ENCODE assay signal across 23 mouse cellular contexts in genomic region chr2:50096336-50096735, GRCm38 (mm10). TPM values are rescaled to one million over a fixed set of nuclear protein-coding genes. Genes with fewer than 3 reads are reported as not detected.
DNase-seq lines count a peak whose midpoint lies in the region; ATAC-seq and TF ChIP-seq lines count a peak whose summit lies in the region.
"Had no signal": no experiment of that assay in that cellular context is flagged by ENCODE, and none has a peak within 500 bp of the region (broad histone marks: within the 10 kb centered on the region; RNA-seq: fewer than 3 reads in every experiment).

No protein-coding gene starts in this region.

- no peak overlapping the region for H3K4me2 ChIP-seq in forebrain, embryonic 13.5 days
- no peak overlapping the region for H3K4me2 ChIP-seq in forebrain, embryonic 11.5 days (ENCODE audit: low read depth, low read length, severe bottlenecking)
- H3K4me2 ChIP-seq in limb, embryonic 14.5 days (replicated peaks; ENCODE audit: low read depth, low read length, severe bottlenecking), result no peak overlapping the region
- H3K4me2 ChIP-seq in myocyte (ENCODE audit: low read depth), result no peak overlapping the region
- H3K4me2 ChIP-seq: embryonic facial prominence, embryonic 15.5 days; liver, embryonic 12.5 days; lung, embryonic 15.5 days; midbrain, embryonic 12.5 days had no signal

- H3K9ac ChIP-seq in forebrain, embryonic 13.5 days, result no peak overlapping the region
- no peak overlapping the region for H3K9ac ChIP-seq in forebrain, embryonic 11.5 days (ENCODE audit: low read length)
- no peak overlapping the region for H3K9ac ChIP-seq in limb, embryonic 14.5 days (ENCODE audit: low read depth, low read length, severe bottlenecking)
- H3K9ac ChIP-seq: embryonic facial prominence, embryonic 15.5 days; liver, embryonic 12.5 days; lung, embryonic 15.5 days; midbrain, embryonic 12.5 days had no signal

- no peak for DNase-seq in forebrain, embryonic 11.5 days (ENCODE audit: low spot score)
- DNase-seq in limb, embryonic 14.5 days (ENCODE audit: low spot score), result no peak
- DNase-seq in limb, embryonic 10.5 days (ENCODE audit: low spot score), result no peak
- peak; percentile 61 for DNase-seq in retina, postnatal 1 day
- DNase-seq in retina, embryonic 14.5 days (ENCODE audit: low spot score), result no peak
- no peak for DNase-seq in layer of hippocampus, postnatal 14 days (ENCODE audit: low spot score in 2 of 2)
- DNase-seq: B cell, adult 2 months; cerebellum, adult 2 months; gastrocnemius, postnatal 36 days; kidney, adult 2 months; kidney, postnatal 10 days; lung, postnatal 4 days; right cerebral cortex, postnatal 14 days; spleen, adult 18-20 months; thymus, postnatal 36 days had no signal

- no peaks in the 10 kb centered on the region for H3K36me3 ChIP-seq in forebrain, embryonic 13.5 days (ENCODE audit: poor library complexity, severe bottlenecking)
- no peaks in the 10 kb centered on the region for H3K36me3 ChIP-seq in forebrain, embryonic 11.5 days (ENCODE audit: control insufficient read depth, insufficient read depth, low read length)
- H3K36me3 ChIP-seq in limb, embryonic 14.5 days (ENCODE audit: control insufficient read depth, insufficient read depth, low read length), result no peaks in the 10 kb centered on the region
- no peaks in the 10 kb centered on the region for H3K36me3 ChIP-seq in limb, embryonic 10.5 days
- H3K36me3 ChIP-seq in myocyte (ENCODE audit: control insufficient read depth, insufficient read depth), result no peaks in the 10 kb centered on the region
- H3K36me3 ChIP-seq: embryonic facial prominence, embryonic 15.5 days; heart, embryonic 10.5 days; liver, embryonic 12.5 days; lung, embryonic 15.5 days; midbrain, embryonic 12.5 days had no signal

- no peak overlapping the region for H3ac ChIP-seq in myocyte (ENCODE audit: control insufficient read depth, insufficient read length)

- peaks cover 5% of the 10 kb centered on the region for H3K79me2 ChIP-seq in myocyte (ENCODE audit: control insufficient read depth, insufficient read depth)

- no peak overlapping the region for H3K27ac ChIP-seq in forebrain, embryonic 13.5 days
- no peak overlapping the region for H3K27ac ChIP-seq in forebrain, embryonic 11.5 days (ENCODE audit: low read depth, low read length)
- H3K27ac ChIP-seq in limb, embryonic 14.5 days (replicated peaks; ENCODE audit: low read depth, low read length), result no peak overlapping the region
- H3K27ac ChIP-seq in limb, embryonic 10.5 days, result no peak overlapping the region
- H3K27ac ChIP-seq: embryonic facial prominence, embryonic 15.5 days; heart, embryonic 10.5 days; layer of hippocampus, adult 2 months; liver, embryonic 12.5 days; lung, embryonic 15.5 days; midbrain, embryonic 12.5 days had no signal

- H3K4me3 ChIP-seq in forebrain, embryonic 13.5 days, result no peak overlapping the region
- H3K4me3 ChIP-seq in forebrain, embryonic 11.5 days (ENCODE audit: low read depth, low read length), result no peak overlapping the region
- H3K4me3 ChIP-seq in limb, embryonic 14.5 days (replicated peaks; ENCODE audit: low read length), result no peak overlapping the region
- H3K4me3 ChIP-seq in limb, embryonic 10.5 days, result no peak overlapping the region
- H3K4me3 ChIP-seq in myocyte, result no peak overlapping the region
- H3K4me3 ChIP-seq: embryonic facial prominence, embryonic 15.5 days; heart, embryonic 10.5 days; layer of hippocampus, adult 2 months; liver, embryonic 12.5 days; lung, embryonic 15.5 days; midbrain, embryonic 12.5 days had no signal

- peaks cover 38% of the 10 kb centered on the region for H3K4me1 ChIP-seq in forebrain, embryonic 13.5 days
- H3K4me1 ChIP-seq in forebrain, embryonic 11.5 days (replicated peaks; ENCODE audit: control insufficient read depth, insufficient read depth, low read length), result peaks cover 6% of the 10 kb centered on the region; the same call in 1 of the 2 replicates
- H3K4me1 ChIP-seq in limb, embryonic 14.5 days (ENCODE audit: control insufficient read depth, insufficient read depth, low read length), result no peaks in the 10 kb centered on the region
- H3K4me1 ChIP-seq in limb, embryonic 10.5 days, result peaks cover 4% of the 10 kb centered on the region

- H3K9me3 ChIP-seq in forebrain, embryonic 13.5 days (replicated peaks), result no peaks in the 10 kb centered on the region
- H3K9me3 ChIP-seq in forebrain, embryonic 11.5 days (ENCODE audit: control insufficient read depth, low read length), result no peaks in the 10 kb centered on the region
- H3K9me3 ChIP-seq in limb, embryonic 14.5 days (ENCODE audit: control insufficient read depth, low read length), result no peaks in the 10 kb centered on the region
- H3K9me3 ChIP-seq in limb, embryonic 10.5 days (replicated peaks), result no peaks in the 10 kb centered on the region
- H3K9me3 ChIP-seq: embryonic facial prominence, embryonic 15.5 days; heart, embryonic 10.5 days; liver, embryonic 12.5 days; lung, embryonic 15.5 days; midbrain, embryonic 12.5 days had no signal

- no peaks in the 10 kb centered on the region for H3K27me3 ChIP-seq in forebrain, embryonic 13.5 days
- H3K27me3 ChIP-seq in forebrain, embryonic 11.5 days (ENCODE audit: control insufficient read depth, insufficient read depth, low read length), result no peaks in the 10 kb centered on the region
- H3K27me3 ChIP-seq in limb, embryonic 14.5 days (ENCODE audit: control insufficient read depth, insufficient read depth, low read length), result no peaks in the 10 kb centered on the region
- H3K27me3 ChIP-seq in limb, embryonic 10.5 days (ENCODE audit: low read depth, poor library complexity, severe bottlenecking), result no peaks in the 10 kb centered on the region
- H3K27me3 ChIP-seq in myocyte (ENCODE audit: control insufficient read depth, insufficient read depth, insufficient read length), result no peaks in the 10 kb centered on the region
- H3K27me3 ChIP-seq: embryonic facial prominence, embryonic 15.5 days; liver, embryonic 12.5 days; lung, embryonic 15.5 days; midbrain, embryonic 12.5 days had no signal

- TF ChIP-seq POLR2A in limb, embryonic 14.5 days (IDR thresholded peaks at IDR 0.05; ENCODE audit: borderline replicate concordance, extremely low read depth, insufficient read depth, insufficient read length), result no peak
- TF ChIP-seq POLR2A in myocyte (IDR thresholded peaks at IDR 0.05; ENCODE audit: insufficient read length, low read depth), result no peak

- peak; percentile 55 for ATAC-seq in forebrain, embryonic 13.5 days
- ATAC-seq in forebrain, embryonic 11.5 days (replicated peaks; ENCODE audit: low FRiP score), result no peak
- peak; percentile 37; the same call in 1 of the 2 replicates for ATAC-seq in limb, embryonic 14.5 days (ENCODE audit: low FRiP score, low read depth)
- ATAC-seq: liver, embryonic 12.5 days had no signal

- WGBS in forebrain, embryonic 13.5 days, result 51% methylated on average over 3 of the region's 3 CpGs
- 86% methylated on average over 3 of the region's 3 CpGs for WGBS in forebrain, embryonic 11.5 days
- WGBS in limb, embryonic 14.5 days, result 46% methylated on average over 3 of the region's 3 CpGs
- 95% methylated on average over 3 of the region's 3 CpGs for WGBS in limb, embryonic 10.5 days

TF ChIP-seq in myocyte, 11 proteins besides CTCF, POLR2A, EP300 and RAD21:
- TF ChIP-seq MYOD1 (IDR thresholded peaks at IDR 0.05; ENCODE audit: control insufficient read depth in 1 of 3, insufficient read length in 2 of 3, low read depth in 2 of 3) (peak in 2 of 3 experiments; percentile 32 to 51), MYOG (IDR thresholded peaks at IDR 0.05; ENCODE audit: control insufficient read depth in 1 of 3, insufficient read depth in 1 of 3, insufficient read length in 2 of 3, low read depth in 2 of 3) (peak in 1 of 3 experiments; percentile 16), SRF (IDR thresholded peaks at IDR 0.05; ENCODE audit: control insufficient read depth, insufficient read length, low read depth) (no peak), TCF3 (IDR thresholded peaks at IDR 0.05; ENCODE audit: insufficient read length, low read depth) (no peak)
TF ChIP-seq in myocyte: peak in this region for 2.

RNA-seq across cellular contexts. Expression of gene Lypd6, which starts 30.1 kb away (rescaled TPM):
- polyA plus RNA-seq in forebrain, embryonic 13.5 days (2015; fragmentation: Nextera tagmentation; extraction: Ambion mirVana), result 10.7 and 12.6 TPM in 2 replicates
- 10.3 and 13.3 TPM in 2 replicates for polyA plus RNA-seq in forebrain, embryonic 11.5 days (2014; fragmentation: Nextera tagmentation; extraction: Ambion mirVana)
- polyA plus RNA-seq in limb, embryonic 14.5 days (2012; rRNA removed), result 12.4 and 16.1 TPM in 2 replicates
- polyA plus RNA-seq in limb, embryonic 14.5 days (2014; fragmentation: Nextera tagmentation; extraction: Ambion mirVana), result 17.9 and 18.3 TPM in 2 replicates
- 4.6 and 5.8 TPM in 2 replicates for polyA plus RNA-seq in limb, embryonic 10.5 days (2016; fragmentation: Nextera tagmentation; extraction: Ambion mirVana)
- 3.9 TPM for polyA plus RNA-seq in myocyte (2012; fragmentation: generic; extraction: Trizol)
- 10 to 100 TPM; 18.2 to 21.2 TPM for total RNA-seq in layer of hippocampus, postnatal 14 days (2021)
